Mouse (Mus musculus) embryonic facial prominence, embryonic 13.5 days (tissue): ENCODE results near the gene Pitpnm3. TPM values are rescaled to one million over a fixed set of nuclear protein-coding genes. Genes with fewer than 3 reads are reported as not detected.

ENCODE experiments used
- ATAC-seq: fragments of 200-750 bp; cut with Nextera tagmentation; 2 replicates; pipeline ENCODE4 v1.8.0; 2017; ENCODE audit warnings: low read depth; ENCODE audit not compliant: insufficient number of reproducible peaks, insufficient read depth, low FRiP score, low TSS enrichment
- H3K27ac ChIP-seq: fragments of 300-500 bp; sonication (generic); 2 replicates; pipeline ENCODE4 v1.5.1; 2015; ENCODE audit warnings: moderate library complexity, mild to moderate bottlenecking, inconsistent platforms
- H3K27me3 ChIP-seq: fragments of 300-500 bp; sonication (generic); 2 replicates; pipeline ENCODE4 v1.6.1; 2015; ENCODE audit warnings: mild to moderate bottlenecking, inconsistent platforms
- H3K36me3 ChIP-seq: fragments of 300-500 bp; sonication (generic); 2 replicates; pipeline ENCODE4 v1.6.1; 2015; ENCODE audit warnings: mild to moderate bottlenecking, inconsistent platforms
- H3K4me1 ChIP-seq: fragments of 300-500 bp; sonication (generic); 2 replicates; pipeline ENCODE4 v1.6.1; 2015; ENCODE audit warnings: inconsistent platforms
- H3K4me2 ChIP-seq: fragments of 300-500 bp; sonication (generic); 2 replicates; pipeline ENCODE4 v1.6.1; 2015; ENCODE audit warnings: moderate library complexity, mild to moderate bottlenecking, inconsistent platforms
- H3K4me3 ChIP-seq: fragments of 300-500 bp; sonication (generic); 2 replicates; pipeline ENCODE4 v1.5.1; 2015; ENCODE audit warnings: mild to moderate bottlenecking, inconsistent platforms
- H3K9ac ChIP-seq: fragments of 300-500 bp; sonication (generic); 2 replicates; pipeline ENCODE4 v1.6.1; 2015; ENCODE audit warnings: mild to moderate bottlenecking, inconsistent platforms
- H3K9me3 ChIP-seq: fragments of 300-500 bp; sonication (generic); 2 replicates; pipeline ENCODE4 v1.6.1; 2016; ENCODE audit warnings: inconsistent platforms
- WGBS: fragments of 180-500 bp; shearing (Covaris S2); methylation state at CpG from one replicate; pipeline ENCODE4 v1.1.7; 2015; ENCODE audit warnings: mixed read lengths; 5-methylcytosine and 5-hydroxymethylcytosine counted together
- polyA plus RNA-seq: library from polyadenylated mRNA; unstranded; fragments of >200 nt; fragmentation: Nextera tagmentation; extraction: Ambion mirVana; gene quantifications from 2 replicates; pipeline ENCODE4 v1.2.1, GENCODE M21; 2015

The Pitpnm3 gene
- polyA plus RNA-seq, 1 experiment from 2014 or later: 0.62 TPM

DNA sequence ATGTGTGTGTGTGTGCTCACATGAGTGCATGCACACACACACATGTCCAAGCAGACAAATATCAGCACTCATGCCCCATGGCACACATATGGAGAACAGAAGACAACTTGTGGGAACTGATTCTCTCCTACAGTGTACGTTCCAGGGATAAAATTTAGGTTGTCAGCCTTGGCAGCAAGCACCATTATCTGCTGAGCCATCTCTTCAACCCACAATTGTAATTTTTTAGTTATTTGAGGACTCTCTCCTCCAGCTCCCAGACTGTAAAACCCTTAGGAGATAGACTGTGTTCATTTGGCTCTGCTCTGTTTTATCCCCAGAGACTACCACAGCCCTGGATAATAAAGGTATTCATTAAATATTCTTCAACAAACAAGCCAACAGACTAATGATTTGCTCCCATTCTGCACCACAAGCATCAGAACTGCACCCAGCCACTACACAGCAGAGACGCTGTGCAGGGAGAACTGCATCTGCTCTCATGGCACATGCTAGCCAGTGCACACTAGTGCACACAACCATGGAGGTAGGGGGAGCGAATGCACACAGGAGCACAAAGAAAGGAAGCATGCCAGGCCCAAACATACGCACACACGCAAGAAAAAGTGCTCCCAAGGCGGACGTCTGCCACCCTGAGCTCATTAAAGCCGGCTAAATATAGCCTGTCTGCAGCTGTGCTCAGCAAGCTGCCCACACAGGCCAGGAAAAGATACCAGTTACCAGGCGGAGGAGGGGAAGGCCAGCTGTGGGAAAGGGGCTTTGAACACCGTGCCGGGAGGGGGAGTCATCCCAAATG, 49.1 kb downstream of the Pitpnm3 start:
- H3K9me3 ChIP-seq: no peaks in the 10 kb centered on the region
- no peak overlapping the region for H3K4me3 ChIP-seq
- peak overlapping the region; percentile 9; the same call in 1 of the 2 replicates for H3K4me2 ChIP-seq
- H3K27me3 ChIP-seq: no peaks in the 10 kb centered on the region
- H3K36me3 ChIP-seq: no peaks in the 10 kb centered on the region
- peaks cover 21% of the 10 kb centered on the region for H3K4me1 ChIP-seq
- no peak for ATAC-seq
- WGBS: 33% methylated on average over 11 of the region's 11 CpGs
- 0 out of 2 replicates have a peak overlapping the region, but pooled peaks have one; percentile 21 for H3K9ac ChIP-seq
- H3K27ac ChIP-seq: peak overlapping the region; percentile 73

GRCm38 (mm10) chr11:72084337-72084736, 51.2 kb downstream of the Pitpnm3 start:
- 91% methylated on average over 15 of the region's 15 CpGs for WGBS
- peaks cover 19% of the 10 kb centered on the region for H3K4me1 ChIP-seq
- H3K27me3 ChIP-seq: no peaks in the 10 kb centered on the region

GRCm38 (mm10) chr11:72082601-72083000, 53.0 kb downstream of the Pitpnm3 start:
- 90% methylated on average over 4 of the region's 4 CpGs for WGBS
- no peak overlapping the region for H3K9ac ChIP-seq
- no peak for ATAC-seq

More at GRCm38 (mm10) chr11:72084337-72084736, 51.2 kb downstream of the Pitpnm3 start:
- ATAC-seq: no peak
- Histone ChIP-seq H3K9ac (no peak overlapping the region), H3K9me3 (no peaks in the 10 kb centered on the region), H3K27ac (no peak overlapping the region), H3K4me2 (no peak overlapping the region), H3K4me3 (no peak overlapping the region), H3K36me3 (no peaks in the 10 kb centered on the region)

DNA sequence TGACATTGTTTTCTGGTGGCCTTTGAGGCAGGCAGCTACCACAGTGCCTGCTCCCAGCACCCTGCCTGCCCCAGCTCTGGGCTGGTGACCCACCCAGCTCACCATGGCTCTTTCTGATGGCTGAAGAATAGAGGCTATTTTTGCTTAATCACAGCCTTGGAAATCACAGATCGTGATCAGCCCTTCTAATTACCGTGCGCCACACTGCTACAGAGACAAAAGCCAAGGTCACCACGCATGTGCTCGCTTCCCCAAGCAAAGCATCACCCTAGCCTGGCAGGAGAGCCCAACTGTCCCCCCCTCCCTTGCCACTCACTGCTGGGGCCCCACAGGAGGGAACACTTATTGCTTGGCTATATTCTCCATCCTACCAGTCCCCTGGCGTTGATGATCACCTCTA, 55.1 kb downstream of the Pitpnm3 start:
- no peaks in the 10 kb centered on the region for H3K36me3 ChIP-seq
- no peak overlapping the region for H3K9ac ChIP-seq
- H3K9me3 ChIP-seq: no peaks in the 10 kb centered on the region
- peaks cover under 1% of the 10 kb centered on the region; the same call in 1 of the 2 replicates for H3K4me1 ChIP-seq
- ATAC-seq: no peak
- H3K27me3 ChIP-seq: no peaks in the 10 kb centered on the region
- H3K4me3 ChIP-seq: no peak overlapping the region
- H3K27ac ChIP-seq: no peak overlapping the region
- no peak overlapping the region for H3K4me2 ChIP-seq
- 79% methylated on average over 6 of the region's 6 CpGs for WGBS

More at GRCm38 (mm10) chr11:72082601-72083000, 53.0 kb downstream of the Pitpnm3 start:
- Histone ChIP-seq H3K27ac (no peak overlapping the region), H3K4me3 (no peak overlapping the region), H3K4me2 (no peak overlapping the region), H3K9me3 (no peaks in the 10 kb centered on the region), H3K36me3 (no peaks in the 10 kb centered on the region), H3K27me3 (no peaks in the 10 kb centered on the region), H3K4me1 (peaks cover 19% of the 10 kb centered on the region)

GRCm38 (mm10) chr11:72078647-72079046, 56.9 kb downstream of the Pitpnm3 start:
- Histone ChIP-seq H3K9ac (no peak overlapping the region), H3K27me3 (no peaks in the 10 kb centered on the region), H3K36me3 (no peaks in the 10 kb centered on the region), H3K4me3 (no peak overlapping the region), H3K9me3 (no peaks in the 10 kb centered on the region), H3K4me2 (no peak overlapping the region), H3K4me1 (no peaks in the 10 kb centered on the region; the same call in 1 of the 2 replicates), H3K27ac (no peak overlapping the region)
- ATAC-seq: no peak
- 48% methylated on average over 4 of the region's 4 CpGs for WGBS

DNA sequence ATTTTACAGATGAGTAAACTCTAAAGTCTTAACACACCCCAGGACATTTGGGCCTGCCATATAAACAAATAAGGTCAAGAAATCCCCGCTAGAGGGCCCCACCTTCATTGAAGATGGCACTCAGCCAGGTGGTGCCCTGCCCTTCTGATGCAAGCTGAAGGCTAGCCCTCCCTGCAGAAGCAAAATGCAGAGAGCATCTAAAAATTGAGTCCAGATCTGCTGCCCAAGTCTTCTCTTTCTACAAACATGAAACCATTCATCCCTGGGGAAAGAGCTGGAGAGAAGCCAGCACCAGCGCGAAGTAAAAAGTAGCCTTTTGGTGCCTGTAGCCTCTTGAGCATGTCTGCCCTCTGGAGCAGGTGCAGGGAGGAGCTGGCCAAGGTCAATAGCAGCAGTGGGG, 57.5 kb downstream of the Pitpnm3 start:
- Histone ChIP-seq H3K27me3 (no peaks in the 10 kb centered on the region), H3K36me3 (no peaks in the 10 kb centered on the region), H3K4me3 (no peak overlapping the region), H3K27ac (no peak overlapping the region), H3K9me3 (no peaks in the 10 kb centered on the region), H3K9ac (no peak overlapping the region), H3K4me2 (no peak overlapping the region), H3K4me1 (no peaks in the 10 kb centered on the region; the same call in 1 of the 2 replicates)
- 44% methylated on average over 3 of the region's 3 CpGs for WGBS
- ATAC-seq: no peak

- H3K4me2 ChIP-seq: no peak overlapping the region
- no peaks in the 10 kb centered on the region for H3K36me3 ChIP-seq
- no peaks in the 10 kb centered on the region; the same call in 1 of the 2 replicates for H3K4me1 ChIP-seq
- H3K4me3 ChIP-seq: no peak overlapping the region
- no peaks in the 10 kb centered on the region for H3K27me3 ChIP-seq
- H3K27ac ChIP-seq: no peak overlapping the region
- WGBS: 76% methylated on average over 13 of the region's 13 CpGs
- H3K9ac ChIP-seq: no peak overlapping the region
- H3K9me3 ChIP-seq: no peaks in the 10 kb centered on the region
- ATAC-seq: no peak
Observed at GRCm38 (mm10) chr11:72074230-72074629, 61.3 kb downstream of the Pitpnm3 start.

DNA sequence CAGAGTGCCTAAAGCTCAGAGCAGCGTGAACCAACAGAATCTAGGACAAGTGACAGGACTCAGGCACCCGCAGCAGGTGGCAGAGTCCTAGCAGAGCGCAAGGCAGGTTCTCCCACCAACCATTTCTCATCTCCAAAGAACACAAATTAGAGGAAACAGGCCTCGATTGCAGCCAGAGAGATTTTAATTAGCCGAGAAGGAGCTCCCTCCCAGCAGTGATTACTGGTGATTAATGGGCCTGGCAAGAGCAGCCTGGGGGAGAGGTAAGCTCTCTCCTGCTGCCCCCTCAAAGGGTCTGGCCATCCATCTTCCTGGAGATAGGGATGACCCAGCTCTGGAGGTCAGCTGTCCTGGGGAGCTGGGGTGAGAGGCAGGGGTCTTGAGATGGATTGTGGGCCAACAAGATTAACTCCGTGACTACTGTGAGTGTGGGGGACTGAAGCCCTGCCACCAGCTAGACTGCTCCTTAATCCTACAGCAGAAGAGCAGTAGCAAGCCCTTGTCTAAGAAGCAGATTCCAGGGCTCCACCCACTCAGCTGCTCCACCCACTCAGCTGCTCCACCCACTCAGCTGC, 63.2 kb downstream of the Pitpnm3 start:
- no peak for ATAC-seq
- H3K4me2 ChIP-seq: no peak overlapping the region
- no peaks in the 10 kb centered on the region for H3K9me3 ChIP-seq
- no peaks in the 10 kb centered on the region for H3K36me3 ChIP-seq
- H3K4me3 ChIP-seq: no peak overlapping the region
- H3K4me1 ChIP-seq: peaks cover 3% of the 10 kb centered on the region; the same call in 1 of the 2 replicates
- no peak overlapping the region for H3K27ac ChIP-seq
- no peaks in the 10 kb centered on the region for H3K27me3 ChIP-seq
- no peak overlapping the region for H3K9ac ChIP-seq
- 53% methylated on average over 6 of the region's 6 CpGs for WGBS

DNA sequence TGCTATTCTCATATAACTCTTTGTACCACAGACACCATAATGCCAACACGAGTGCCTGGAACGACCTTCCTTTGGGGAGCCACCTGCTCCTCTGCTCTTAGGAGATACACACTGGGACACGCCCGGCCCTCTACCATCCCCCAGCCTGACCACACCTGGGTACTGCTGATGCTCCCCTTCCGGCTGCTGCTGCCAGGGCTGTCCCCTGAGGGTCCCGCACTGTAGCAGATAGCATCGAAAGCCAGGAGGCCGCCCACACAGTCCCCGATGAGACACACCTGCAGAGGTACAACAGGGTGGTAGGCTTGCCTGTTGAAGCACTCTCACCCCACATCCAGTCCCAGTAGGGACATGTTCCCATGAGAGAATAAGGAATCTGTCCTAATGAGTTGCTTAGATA, 64.8 kb downstream of the Pitpnm3 start:
- Histone ChIP-seq H3K27me3 (no peaks in the 10 kb centered on the region), H3K4me3 (no peak overlapping the region), H3K9me3 (no peaks in the 10 kb centered on the region), H3K27ac (no peak overlapping the region), H3K36me3 (no peaks in the 10 kb centered on the region), H3K4me2 (no peak overlapping the region), H3K4me1 (peaks cover 3% of the 10 kb centered on the region; the same call in 1 of the 2 replicates), H3K9ac (no peak overlapping the region)
- ATAC-seq: no peak
- 81% methylated on average over 9 of the region's 9 CpGs for WGBS

- 51% methylated on average over 7 of the region's 7 CpGs for WGBS
- H3K9ac ChIP-seq: no peak overlapping the region
- H3K4me2 ChIP-seq: no peak overlapping the region
- ATAC-seq: no peak
- H3K4me3 ChIP-seq: no peak overlapping the region
- no peaks in the 10 kb centered on the region for H3K27me3 ChIP-seq
- H3K4me1 ChIP-seq: peaks cover 3% of the 10 kb centered on the region; the same call in 1 of the 2 replicates
- peaks cover 15% of the 10 kb centered on the region for H3K9me3 ChIP-seq
- no peak overlapping the region for H3K27ac ChIP-seq
- peaks cover 4% of the 10 kb centered on the region; the same call in 1 of the 2 replicates for H3K36me3 ChIP-seq
Observed at GRCm38 (mm10) chr11:72068026-72068425, 67.6 kb downstream of the Pitpnm3 start.

GRCm38 (mm10) chr11:72067326-72067725, 68.3 kb downstream of the Pitpnm3 start:
- ATAC-seq: no peak
- Histone ChIP-seq H3K9ac (no peak overlapping the region), H3K36me3 (peaks cover 4% of the 10 kb centered on the region; the same call in 1 of the 2 replicates), H3K4me1 (peaks cover 3% of the 10 kb centered on the region; the same call in 1 of the 2 replicates), H3K27ac (no peak overlapping the region), H3K27me3 (no peaks in the 10 kb centered on the region), H3K9me3 (peaks cover 15% of the 10 kb centered on the region), H3K4me2 (no peak overlapping the region), H3K4me3 (no peak overlapping the region)
- 78% methylated on average over 5 of the region's 5 CpGs for WGBS

- no peaks in the 10 kb centered on the region for H3K27me3 ChIP-seq
- no peak overlapping the region for H3K27ac ChIP-seq
- WGBS: 40% methylated on average over 6 of the region's 6 CpGs
- peaks cover 4% of the 10 kb centered on the region; the same call in 1 of the 2 replicates for H3K36me3 ChIP-seq
- no peak overlapping the region for H3K9ac ChIP-seq
- H3K4me3 ChIP-seq: no peak overlapping the region
- H3K4me1 ChIP-seq: peaks cover 3% of the 10 kb centered on the region; the same call in 1 of the 2 replicates
- peaks cover 15% of the 10 kb centered on the region for H3K9me3 ChIP-seq
- no peak overlapping the region for H3K4me2 ChIP-seq
- ATAC-seq: no peak
Observed at GRCm38 (mm10) chr11:72066330-72066729, 69.2 kb downstream of the Pitpnm3 start.
